Mouse (Mus musculus) ES-E14 (cell line): ENCODE measurements around the gene Gstt3.

Experiments used
- CHD2 ChIP-seq: IDR thresholded peaks from 2 replicates; pipeline ENCODE4 v1.6.1; 2014; ENCODE audit warnings: mild to moderate bottlenecking, low read depth, low read length, inconsistent platforms
- HCFC1 ChIP-seq: IDR thresholded peaks from 2 replicates; pipeline ENCODE4 v1.6.1; 2012; ENCODE audit warnings: low read length, inconsistent platforms, borderline replicate concordance; ENCODE audit not compliant: insufficient read depth
- MAFK ChIP-seq: IDR thresholded peaks from 2 replicates; pipeline ENCODE4 v1.6.1; 2014; ENCODE audit warnings: mild to moderate bottlenecking, low read depth, low read length, inconsistent platforms; ENCODE audit not compliant: insufficient read depth

DNA sequence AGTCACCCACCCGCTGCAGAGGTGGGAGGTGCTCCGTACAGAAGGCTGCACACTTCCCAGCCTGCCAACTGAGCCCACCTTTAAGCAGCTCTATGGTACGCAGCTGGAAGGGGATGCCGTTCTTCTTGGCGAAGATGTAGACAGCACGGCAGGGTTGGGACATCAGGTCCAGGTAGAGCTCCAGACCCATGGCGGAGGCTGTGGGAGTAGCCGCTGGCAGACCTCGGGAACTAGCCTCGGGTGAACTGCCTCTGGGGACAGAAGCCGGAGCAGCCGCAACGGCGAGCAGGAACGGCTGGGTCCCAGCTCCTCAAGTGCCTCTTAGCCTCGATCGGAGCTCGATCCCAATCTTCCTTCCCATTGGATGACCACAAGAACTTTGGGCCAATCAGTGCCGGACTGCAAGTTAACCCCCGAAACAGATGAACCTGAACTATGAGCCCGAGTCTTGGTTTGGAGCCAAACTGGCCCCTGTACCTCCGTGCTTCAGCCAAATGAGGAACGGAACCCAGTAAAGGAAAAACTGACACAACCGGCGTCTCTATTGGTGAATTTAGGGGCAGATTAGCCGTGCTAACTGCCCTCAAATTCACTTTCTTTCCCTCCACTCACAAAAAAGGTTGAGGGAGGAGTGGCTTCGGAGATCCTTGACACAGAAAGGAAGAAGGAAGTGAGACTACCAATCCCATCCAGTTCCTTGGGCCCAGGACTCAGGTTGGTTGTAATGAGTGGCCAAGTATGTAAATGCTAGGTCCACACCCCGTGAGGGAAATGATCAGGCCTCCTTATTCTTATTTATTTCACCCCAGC is at the start of gene Gstt3, which contains the start of gene Gm20441:
- TF ChIP-seq CHD2: no peak
- no peak for TF ChIP-seq HCFC1
- no peak for TF ChIP-seq MAFK
